Mouse (Mus musculus) lung, adult 2 months (tissue): ENCODE data around the gene Tenm4.

Experiments
- CTCF ChIP-seq: fragments of 200-500 bp; IDR thresholded peaks from 2 replicates; pipeline ENCODE4 v1.5.1; 2011; ENCODE audit warnings: mild to moderate bottlenecking, low read length, control low read depth; ENCODE audit not compliant: insufficient read depth
- POLR2A ChIP-seq: fragments of 200-500 bp; IDR thresholded peaks from 2 replicates; pipeline ENCODE4 v1.6.1; 2011; ENCODE audit warnings: low read depth, mild to moderate bottlenecking, control low read depth, low read length, borderline replicate concordance; ENCODE audit errors: extremely low read depth

GRCm38 (mm10) chr7:96890987-96891386 lies 719.9 kb downstream of the Tenm4 start:
- TF ChIP-seq CTCF (no peak), POLR2A (no peak)
